Mouse (Mus musculus) testis, adult 2 months (tissue): ENCODE measurements around the gene Srxn1.

Experiments used
- CTCF ChIP-seq: fragments of 200-500 bp; IDR thresholded peaks from 2 replicates; pipeline ENCODE4 v1.5.1; 2012; ENCODE audit warnings: low read depth, mild to moderate bottlenecking, inconsistent platforms, low read length, moderate library complexity; ENCODE audit not compliant: control insufficient read depth, insufficient read depth, insufficient replicate concordance
- POLR2A ChIP-seq: fragments of 200-500 bp; IDR thresholded peaks from 2 replicates; pipeline ENCODE4 v1.6.1; 2012; ENCODE audit warnings: low read depth, mild to moderate bottlenecking, inconsistent platforms, low read length, moderate library complexity; ENCODE audit not compliant: control insufficient read depth

- TF ChIP-seq CTCF: no peak
- no peak for TF ChIP-seq POLR2A
These were observed 36.2 kb downstream of the Srxn1 start for GRCm38 (mm10) chr2:152141491-152141890.
